Mouse (Mus musculus) left cerebral cortex, postnatal 4 days (tissue): ENCODE measurements around the gene Wdr70. TPM values are rescaled to one million over a fixed set of nuclear protein-coding genes. Genes with fewer than 3 reads are reported as not detected.

Experiments
- DNase-seq: peaks from one replicate; pipeline ENCODE4 v3.0.0-alpha.2; 2022
- intact Hi-C: fragments of 180-260 bp; cut with DNase I; formaldehyde crosslinking; loops from one replicate; pipeline ENCODE4 v1.15.1; 2025
- total RNA-seq, 2 experiments: library from RNA; stranded (reverse); gene quantifications; 2 replicates each; pipeline ENCODE4 v1.2.3; 2021

Gene Wdr70
- total RNA-seq, 2 experiments from 2014 or later = 38.0 to 39.6 TPM

DNA sequence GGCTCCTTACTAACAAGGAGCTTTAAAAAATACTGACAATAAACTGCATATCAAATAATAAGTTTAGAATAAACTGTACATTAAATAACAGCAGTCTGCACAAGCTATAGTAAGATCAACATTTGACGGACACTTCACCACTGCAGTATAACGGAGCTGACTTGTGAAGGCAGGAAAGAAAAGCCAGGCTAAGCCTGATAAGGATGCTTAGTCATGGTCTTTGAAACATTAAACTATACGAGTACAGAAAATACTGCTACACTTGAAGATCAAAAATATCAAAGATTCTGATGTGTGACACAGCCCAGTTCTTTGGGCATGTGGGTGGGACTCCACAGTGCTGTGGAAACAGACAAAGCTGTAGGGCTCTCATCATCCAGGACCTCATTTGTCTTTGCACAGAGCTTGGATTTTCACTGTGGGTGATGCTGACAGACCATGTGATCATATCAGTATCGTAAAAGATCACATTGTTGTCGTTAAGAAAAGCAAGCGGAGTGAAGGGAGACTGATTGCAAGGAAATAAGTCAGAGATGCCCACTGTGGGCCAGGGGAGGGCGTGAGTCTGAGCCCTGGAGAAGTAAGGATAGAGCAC, 163.3 kb downstream of the Wdr70 start:
- DNase-seq = no peak
- intact Hi-C loops = no loop called here

DNA sequence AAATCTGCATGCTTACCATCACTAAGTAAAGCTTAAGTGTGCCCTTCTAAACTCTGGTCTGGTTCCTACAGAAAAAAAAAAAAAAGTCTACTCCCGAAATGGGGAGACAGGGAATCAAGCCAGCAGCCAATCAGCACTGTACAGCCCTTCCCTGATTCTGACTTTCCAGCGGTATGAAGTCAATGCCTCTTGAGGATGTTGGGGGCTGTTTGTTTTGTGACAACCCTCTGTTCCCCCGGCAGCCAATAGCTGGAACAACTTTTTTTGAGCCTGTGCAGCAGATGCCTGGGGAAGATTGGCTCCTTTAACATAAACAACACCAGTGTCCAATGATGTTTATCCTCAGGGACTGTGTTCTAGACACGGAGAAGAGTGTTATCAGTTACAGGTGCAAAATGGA, 164.4 kb downstream of the Wdr70 start:
- intact Hi-C loops = no loop called here
- DNase-seq = no peak

DNA sequence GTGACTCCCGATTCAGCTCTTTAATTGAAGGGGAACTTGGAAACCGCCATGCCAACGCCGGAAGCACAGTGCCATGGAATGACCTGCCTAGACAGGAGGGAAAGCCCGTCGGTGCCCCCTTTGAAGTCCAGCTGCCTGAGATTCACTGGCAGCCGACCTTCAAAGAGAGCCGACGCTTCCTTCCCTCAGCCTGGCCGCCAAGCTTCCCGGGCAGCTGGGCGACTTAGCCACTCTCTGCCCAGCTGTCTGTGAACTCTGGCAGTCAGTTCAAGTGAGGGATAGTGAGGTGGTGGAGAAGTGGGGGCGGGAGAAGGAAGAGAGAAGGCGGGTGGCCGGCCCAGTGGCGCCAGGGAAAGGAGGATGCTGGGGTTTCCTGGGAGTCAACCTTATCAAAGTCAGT, 164.9 kb downstream of the Wdr70 start:
- DNase-seq = peak; percentile 19
- intact Hi-C loops = no loop called here

DNA sequence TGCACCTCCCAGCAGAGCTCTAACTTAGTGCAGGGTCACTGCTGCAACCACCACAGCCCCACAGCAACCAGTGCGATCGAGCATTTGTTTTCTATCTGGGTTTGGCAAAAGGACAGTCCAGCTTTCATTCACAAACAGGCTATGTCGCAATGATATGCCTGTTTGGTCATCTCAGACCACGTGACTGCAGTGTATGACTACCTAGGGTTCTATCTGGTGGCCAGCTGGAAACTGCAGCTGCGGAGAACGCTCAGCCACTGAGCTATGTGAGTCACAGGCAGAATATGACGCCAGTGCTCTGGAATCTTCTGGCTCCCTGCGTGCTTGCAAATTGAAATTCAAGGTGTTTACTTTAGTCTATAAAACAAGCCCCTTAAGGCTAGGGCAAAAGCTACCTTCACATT, 167.4 kb downstream of the Wdr70 start:
- intact Hi-C loops = no loop called here
- no peak for DNase-seq

DNA sequence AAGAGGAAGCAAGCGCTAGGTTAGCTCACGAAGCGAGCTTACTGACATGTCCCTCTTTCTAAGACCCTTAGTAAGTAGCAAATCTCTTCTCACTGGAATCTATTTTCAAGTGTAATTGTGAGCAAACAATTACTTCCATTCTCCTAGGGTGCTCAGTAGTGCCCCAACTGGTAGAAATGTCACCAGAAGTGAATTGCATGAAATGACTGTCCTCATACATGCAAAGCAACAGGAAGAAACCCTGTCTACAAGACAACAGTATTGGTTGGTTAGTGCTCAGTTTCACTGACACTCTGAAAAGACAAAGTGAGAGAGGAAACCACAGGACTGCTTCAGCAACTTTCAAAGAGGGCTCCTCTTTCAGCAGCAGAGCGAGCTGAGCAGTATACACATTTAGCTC, 173.6 kb downstream of the Wdr70 start:
- intact Hi-C loops = no loop called here
- no peak for DNase-seq

DNA sequence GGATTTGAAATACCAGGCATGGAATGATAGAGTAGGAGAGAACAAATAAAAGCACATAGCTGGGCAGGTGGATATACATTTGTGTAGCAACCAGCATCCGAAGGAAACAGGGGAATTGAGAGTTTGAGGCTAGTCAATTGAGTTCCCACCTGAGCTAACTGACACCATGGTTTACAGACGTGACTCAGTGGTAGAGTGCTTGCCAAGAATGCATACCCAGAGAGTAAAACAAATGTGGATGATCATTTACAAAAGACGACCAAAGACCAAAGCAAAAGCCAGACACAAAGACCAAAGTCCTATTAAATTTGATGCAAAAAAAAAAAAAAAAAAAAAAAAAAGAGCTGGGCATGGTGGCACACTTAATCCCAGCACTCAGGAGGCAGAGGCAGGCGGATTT, 175.7 kb downstream of the Wdr70 start:
- DNase-seq = no peak
- intact Hi-C loops = no loop called here

DNA sequence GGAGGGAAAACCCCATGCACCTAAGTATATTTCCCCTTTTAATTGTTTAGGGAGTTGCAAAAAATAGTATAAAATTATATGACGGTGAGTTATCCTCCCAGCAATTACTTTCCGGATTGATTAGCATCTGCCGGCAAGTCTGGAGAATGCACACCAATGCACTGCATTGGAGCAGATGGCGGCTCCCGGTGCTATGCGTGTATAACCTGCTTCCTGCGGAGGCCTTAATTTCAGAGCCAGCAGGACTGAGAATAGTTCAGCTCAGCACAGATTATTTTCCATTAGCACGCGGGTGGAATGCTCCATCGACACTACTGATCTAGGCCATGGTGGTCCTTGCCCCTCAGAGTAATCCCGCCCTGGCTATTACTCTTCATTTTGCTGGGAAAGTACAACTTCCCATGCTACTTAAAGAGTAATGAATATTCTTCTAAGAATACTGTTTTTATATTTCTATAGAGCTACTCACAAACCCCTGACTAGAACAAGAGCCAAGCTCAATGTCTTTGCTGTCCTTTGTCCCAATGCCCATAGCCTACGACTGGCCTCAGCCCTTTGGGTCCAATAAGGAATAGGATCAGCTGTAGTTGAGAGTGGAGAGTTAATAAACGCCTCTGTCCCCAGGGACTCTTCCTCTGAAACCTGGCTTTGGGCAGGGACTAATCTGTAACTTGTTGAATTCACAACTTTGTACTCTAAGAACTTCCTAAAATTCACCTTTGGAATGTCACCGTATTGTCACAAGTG, 176.5 kb downstream of the Wdr70 start:
- intact Hi-C loops = no loop called here
- DNase-seq = peak; percentile 57

DNA sequence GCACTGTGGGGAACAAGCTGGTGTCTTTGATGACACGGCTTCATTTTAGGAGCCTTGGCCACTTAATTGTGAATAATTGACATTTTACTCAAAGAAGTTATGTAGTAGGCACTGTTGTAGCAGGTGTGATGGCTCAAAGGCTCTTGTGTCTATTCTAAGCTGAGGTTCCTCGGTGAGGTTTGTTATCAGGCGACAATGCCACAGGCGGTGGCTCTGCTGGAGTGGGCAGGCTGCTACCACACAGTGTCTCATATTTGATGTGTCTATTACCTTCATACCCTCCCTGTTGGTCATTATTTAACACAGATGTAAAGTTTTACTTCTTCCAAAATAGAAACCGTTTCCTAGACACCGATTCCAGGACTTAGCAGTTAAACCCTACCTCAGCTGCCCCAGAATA, 177.9 kb downstream of the Wdr70 start:
- intact Hi-C loops = no loop called here

DNA sequence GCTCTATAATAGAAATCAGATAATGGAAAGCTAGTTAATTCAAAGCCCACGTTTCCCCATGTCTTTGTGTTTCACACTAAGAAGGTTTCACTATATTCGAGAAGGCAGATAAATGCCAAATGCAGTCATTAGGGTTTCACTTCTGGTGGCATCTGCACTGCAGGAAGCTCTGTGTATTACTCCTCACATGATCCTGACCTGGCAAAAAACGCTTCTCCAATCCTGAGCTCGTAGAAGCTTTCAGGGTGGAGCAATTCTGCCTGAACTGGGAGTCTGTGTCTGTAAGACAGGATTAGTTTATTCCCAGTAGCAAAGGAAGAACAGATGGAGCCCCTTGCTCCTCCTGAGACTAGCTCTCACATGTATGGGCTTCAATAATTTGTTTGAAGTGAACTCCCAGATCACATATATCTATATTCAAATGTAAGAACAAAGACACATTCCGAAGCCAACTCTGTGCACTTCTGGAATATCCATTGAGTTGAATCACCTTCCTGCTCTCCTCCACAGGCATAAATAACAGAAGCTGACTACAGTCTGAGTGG, 192.4 kb downstream of the Wdr70 start:
- intact Hi-C loops = no loop called here
- DNase-seq = no peak

More for the DNA sequence above, 177.9 kb downstream of the Wdr70 start:
- no peak for DNase-seq

DNA sequence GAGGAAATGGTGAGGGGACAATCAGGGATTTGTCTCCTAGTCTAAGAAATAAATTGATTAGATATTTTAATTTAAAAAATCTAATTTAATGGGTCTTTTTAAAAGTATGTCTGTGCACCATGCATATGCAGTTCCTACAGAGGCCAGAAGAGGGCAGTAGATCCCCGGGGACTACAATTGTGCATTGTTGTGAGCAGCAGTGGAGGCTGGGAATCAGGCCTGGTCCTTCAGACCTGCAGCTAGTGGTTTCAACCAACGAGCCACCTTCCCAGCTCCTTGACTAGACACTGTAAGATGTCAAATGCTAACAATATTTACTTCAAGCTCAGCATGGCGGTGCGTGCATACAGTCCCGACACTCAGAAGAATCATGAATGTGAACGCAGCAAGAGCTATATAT, 199.7 kb downstream of the Wdr70 start:
- DNase-seq = no peak
- intact Hi-C loops = no loop called here

DNA sequence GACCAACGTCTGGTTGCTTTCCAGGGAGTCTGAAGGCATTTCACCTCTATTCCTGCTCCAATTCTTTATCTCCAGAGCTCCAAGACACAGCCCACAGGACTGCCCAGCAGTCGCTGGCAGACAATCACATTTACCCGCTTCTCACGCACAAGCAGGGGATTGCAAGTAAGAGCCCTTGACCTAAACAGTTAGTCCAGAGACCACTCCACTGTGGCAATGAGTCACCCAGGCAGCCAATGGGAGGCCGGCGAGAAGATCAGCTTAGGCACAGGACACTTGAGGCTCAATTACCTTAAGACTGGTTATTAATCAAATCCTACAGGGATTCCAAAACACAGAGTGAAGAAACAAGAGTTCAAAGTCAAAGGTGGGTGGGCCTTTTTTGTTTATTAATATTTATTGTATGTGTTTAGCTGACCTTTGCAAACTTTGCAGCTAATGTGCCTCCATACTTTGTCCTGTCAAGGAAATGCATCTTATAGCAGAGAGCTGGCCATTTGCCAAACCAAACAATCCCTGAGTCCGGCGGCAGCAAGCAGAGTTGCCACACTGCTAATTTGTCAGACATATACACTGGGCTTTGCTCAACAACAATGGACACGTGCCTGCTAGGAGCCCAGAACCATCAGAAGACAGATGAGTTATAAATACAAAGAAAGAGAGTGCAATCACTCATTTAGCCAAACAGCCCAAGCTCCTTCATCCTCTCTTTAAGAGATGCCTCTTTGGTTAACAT, 207.3 kb downstream of the Wdr70 start:
- intact Hi-C loops = no loop called here

DNA sequence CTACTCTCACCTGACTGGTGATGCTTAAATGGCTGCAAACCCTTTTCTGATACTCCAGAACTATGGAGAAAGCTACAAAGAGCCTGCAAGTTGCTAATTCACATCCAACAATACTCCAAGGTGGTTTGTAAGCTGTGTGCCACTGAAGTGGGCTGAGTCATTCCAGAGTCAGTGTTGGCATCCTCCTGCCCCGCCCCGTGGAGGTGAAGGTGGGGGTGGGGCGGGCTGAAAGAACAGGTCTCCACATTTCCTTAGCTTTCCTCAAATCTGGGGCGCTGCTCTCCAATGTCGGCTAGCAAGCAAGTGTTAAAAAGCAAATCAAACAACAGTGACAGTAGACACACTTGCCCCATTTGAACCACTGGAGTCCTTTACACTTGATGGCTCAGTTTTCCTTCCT, 208.7 kb downstream of the Wdr70 start:
- no peak for DNase-seq
- intact Hi-C loops = no loop called here

More for the DNA sequence above, 207.3 kb downstream of the Wdr70 start:
- no peak for DNase-seq

DNA sequence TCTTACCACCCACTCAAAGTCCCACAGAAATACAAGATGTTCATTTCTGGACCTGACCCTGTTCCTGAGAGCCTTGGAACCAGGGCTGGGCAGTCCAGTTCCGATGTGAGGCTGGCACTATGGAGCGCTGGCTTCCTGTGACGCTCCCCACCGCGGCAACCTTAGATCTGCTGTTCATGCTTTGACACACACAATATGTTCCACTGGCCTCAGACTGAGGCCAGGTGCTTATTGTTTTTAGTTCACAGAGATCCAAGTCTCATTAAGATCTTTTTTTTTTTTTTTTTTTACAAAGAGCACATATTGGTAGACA, 209.7 kb downstream of the Wdr70 start:
- intact Hi-C loops = no loop called here
- DNase-seq = no peak

DNA sequence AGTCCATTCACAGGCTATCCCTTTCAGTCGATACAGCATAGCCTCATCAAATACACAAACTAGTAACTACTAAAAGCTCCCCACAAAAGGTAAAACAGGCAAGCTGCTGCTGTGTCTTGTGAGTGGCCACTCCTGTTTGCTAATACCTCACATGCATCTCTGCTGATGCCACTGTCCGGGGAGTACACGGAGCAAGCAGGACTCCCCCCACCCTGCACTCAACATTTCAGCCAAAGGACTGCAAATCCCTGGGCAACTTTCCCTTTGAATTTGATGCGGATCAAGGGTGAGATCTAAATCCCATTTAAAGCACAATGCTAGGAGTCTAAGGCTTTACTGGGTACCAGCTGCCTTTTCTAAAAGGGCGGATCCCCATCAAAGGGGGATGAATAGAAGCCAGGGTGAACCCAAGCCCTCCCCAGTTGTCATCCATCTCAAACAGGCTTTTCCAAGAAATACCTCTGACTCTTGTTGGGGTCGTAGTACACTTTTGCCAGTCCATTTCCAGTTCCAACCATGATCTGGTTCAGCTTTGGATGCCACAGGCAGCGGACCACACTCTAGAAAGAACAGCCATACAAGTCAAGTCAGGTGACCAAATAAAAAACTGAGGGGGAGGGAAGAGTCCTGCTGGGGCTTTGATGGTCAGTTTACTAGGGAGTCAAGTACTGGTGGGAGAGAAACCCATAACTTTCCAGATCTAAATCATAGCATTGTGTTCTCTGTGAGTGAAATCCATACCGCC, 210.2 kb downstream of the Wdr70 start:
- intact Hi-C loops = no loop called here
- DNase-seq = no peak

DNA sequence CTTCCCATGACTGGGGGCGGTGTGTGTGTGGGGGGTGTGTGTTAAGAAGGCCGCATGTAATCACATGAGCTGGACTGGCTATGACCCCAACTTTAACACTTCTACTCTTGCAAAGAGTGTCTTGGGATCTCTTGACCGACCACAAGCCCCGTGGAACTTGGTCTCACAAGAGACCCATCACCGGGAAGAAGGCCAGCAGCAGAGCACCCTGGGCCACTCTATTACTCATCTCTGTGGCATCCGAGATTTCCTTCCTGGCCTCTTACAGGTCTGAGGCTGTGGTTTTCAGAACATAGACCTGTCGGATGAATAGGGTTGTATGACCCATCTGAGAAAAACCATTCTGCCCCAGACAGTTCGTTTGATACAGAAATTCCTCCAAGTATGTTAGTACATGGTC, 212.4 kb downstream of the Wdr70 start:
- DNase-seq = no peak
- intact Hi-C loops = no loop called here

DNA sequence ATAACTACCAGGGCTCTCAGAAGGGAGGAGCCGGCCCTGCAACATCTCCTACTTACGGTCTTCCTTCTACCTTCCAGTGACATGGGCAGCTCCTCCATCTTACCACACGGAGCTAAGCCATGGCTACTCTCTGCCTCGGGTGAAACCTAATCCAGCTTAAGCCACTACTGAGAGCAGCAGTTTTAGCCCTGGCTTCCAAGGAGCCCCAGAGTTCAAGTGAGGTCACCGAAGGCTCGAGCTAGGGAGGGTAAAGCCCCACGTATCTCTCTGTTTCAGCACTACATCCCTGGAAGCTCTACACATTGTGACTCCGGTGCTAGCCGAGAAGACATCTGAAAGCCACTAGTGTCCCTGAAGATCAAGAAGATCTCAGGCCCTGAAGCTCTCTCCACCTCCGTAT, 213.9 kb downstream of the Wdr70 start:
- no peak for DNase-seq
- intact Hi-C loops = no loop called here

DNA sequence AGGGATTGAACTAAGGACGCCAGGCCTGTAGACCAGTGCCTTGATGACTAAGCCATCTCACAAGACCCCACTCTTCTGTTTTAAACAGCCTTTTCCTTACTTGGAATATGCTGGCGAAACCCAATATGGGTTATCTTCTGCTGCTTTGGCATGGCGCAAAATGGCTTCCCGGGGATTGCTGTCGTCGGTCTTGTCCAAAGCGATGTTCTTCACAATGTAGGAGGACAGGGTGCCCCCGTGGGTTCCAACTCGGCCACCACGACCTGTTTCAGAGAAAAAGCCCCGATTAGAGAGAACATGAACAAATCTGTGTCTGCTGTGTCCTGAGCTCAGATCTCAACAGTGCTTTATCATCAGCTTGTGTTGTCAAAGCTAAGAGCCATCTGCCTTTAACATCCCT, 214.8 kb downstream of the Wdr70 start:
- DNase-seq = no peak
- intact Hi-C loops = no loop called here

DNA sequence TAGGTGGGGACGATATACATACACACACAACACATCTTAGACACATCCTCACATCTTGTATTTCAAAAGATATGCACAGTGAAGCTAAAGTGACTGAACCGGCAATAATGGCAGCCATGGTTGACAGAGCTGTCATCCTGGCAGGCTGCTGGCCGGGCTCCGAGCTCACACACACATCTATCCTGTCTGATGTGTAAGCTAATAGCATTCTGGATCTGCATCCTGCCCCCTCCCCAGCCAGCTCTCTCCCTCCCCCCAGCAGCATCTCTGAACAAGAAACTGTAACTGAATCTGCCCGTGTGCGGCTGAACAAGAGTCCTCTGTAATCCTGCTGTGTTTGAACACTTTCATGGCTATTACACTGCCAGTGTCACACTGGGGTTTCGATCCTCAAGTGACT, 219.1 kb downstream of the Wdr70 start:
- intact Hi-C loops = no loop called here
- peak; percentile 31 for DNase-seq

DNA sequence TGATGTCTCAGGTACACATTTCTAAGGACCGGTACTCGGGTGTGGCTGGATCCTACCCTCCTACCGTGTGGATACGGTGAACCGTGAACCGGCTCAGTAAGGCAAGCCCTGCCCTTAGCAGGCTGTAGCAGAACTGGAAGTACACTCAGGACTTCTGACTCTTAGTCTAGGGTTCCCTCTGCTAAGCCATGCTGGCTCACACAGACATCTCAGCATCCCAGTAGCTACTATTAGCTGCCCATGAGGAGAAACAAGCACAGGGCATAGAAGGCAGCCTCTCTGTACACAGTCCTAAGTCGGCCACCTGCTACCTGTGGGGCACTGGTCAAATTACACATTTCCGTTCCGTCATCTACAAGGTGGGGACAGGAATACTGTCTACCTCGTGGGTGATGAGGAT, 220.1 kb downstream of the Wdr70 start:
- intact Hi-C loops = no loop called here

DNA sequence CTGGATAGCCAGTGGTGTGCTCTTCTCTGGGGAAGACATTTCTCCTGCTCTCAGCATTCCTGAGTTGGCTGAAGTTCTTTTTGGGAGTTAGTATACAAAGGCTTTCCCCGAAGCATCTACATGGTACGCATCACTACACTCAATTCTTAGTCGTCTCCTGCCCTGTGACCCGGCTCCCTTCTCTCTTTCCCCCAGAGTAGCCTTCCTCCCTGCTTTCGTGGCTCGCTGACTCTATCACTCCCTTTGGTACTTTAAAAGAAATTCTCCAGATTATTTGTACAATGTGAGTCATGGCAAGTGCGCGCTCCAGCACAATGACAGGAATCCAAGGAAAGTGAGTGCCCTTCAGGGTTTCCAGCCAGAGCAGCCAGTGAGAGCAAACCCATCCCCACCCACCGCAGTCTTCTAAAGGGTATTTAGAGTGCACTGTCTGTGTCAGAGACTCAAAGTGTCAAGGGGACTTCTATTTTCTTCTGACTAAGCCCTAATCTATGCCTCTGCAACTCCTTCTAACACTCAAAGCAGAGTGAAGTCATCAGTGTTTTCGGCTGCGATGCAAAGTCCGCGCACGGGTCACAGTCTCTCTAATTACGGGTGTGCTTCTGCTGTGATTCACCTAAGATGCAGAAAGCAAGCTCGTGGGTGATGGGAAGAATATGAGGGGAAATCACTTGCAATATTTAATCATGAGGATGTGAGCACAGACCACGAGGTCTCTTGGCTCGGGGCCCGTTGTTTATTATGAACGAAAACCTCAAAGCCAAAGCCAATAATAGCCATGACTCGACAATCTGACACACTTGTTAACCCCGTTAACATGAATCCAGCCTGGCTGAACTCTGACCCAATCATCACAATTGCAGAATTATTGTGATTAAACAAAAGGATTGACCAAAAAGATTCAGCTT, 221.2 kb downstream of the Wdr70 start:
- intact Hi-C loops = no loop called here
- peak; percentile 32 for DNase-seq

More for the DNA sequence above, 220.1 kb downstream of the Wdr70 start:
- DNase-seq = no peak
